Mouse (Mus musculus) heart, adult 2 months (tissue): ENCODE data around the gene Gm9508. TPM values are rescaled to one million over a fixed set of nuclear protein-coding genes. Genes with fewer than 3 reads are reported as not detected.
"Not testable (repeated sequence)": the region's sequence is repeated elsewhere in the genome, so short reads cannot be mapped to it uniquely, and the experiment has no call there.

ENCODE experiments used
- DNase-seq, 2 experiments: peaks; one replicate each; pipeline ENCODE4 v3.0.0; 2021
- H3K27ac ChIP-seq: fragments of 200-600 bp; 2 replicates; pipeline ENCODE4 v1.8.1; 2022
- H3K27me3 ChIP-seq: fragments of 200-500 bp; 2 replicates; pipeline ENCODE4 v1.6.1; 2012; ENCODE audit warnings: mild to moderate bottlenecking, low read length, inconsistent platforms, mixed read lengths; ENCODE audit not compliant: control insufficient read depth, insufficient read depth
- H3K36me3 ChIP-seq: fragments of 200-500 bp; 2 replicates; pipeline ENCODE4 v1.6.1; 2012; ENCODE audit warnings: low read length, inconsistent platforms; ENCODE audit not compliant: control insufficient read depth, insufficient read depth
- H3K4me1 ChIP-seq: fragments of 200-500 bp; 2 replicates; pipeline ENCODE4 v1.6.1; 2011; ENCODE audit warnings: low read length; ENCODE audit not compliant: control insufficient read depth, insufficient read depth
- H3K4me3 ChIP-seq: fragments of 200-600 bp; 2 replicates; pipeline ENCODE4 v1.8.1; 2022
- H3K79me2 ChIP-seq: fragments of 200-500 bp; replicated peaks from 2 replicates; pipeline ENCODE4 v1.6.1; 2012; ENCODE audit warnings: mild to moderate bottlenecking, inconsistent platforms, low read length, moderate library complexity, mixed read lengths; ENCODE audit not compliant: control insufficient read depth, insufficient read depth
- H3K9ac ChIP-seq: fragments of 200-500 bp; 2 replicates; pipeline ENCODE4 v1.6.1; 2012; ENCODE audit warnings: low read depth, mild to moderate bottlenecking, control low read depth, inconsistent platforms, low read length, mixed read lengths
- CTCF ChIP-seq: fragments of 200-600 bp; IDR thresholded peaks from 2 replicates; pipeline ENCODE4 v1.8.1; 2022; ENCODE audit warnings: antibody characterized with exemption, mild to moderate bottlenecking, moderate library complexity
- EP300 ChIP-seq: fragments of 200-500 bp; IDR thresholded peaks from 2 replicates; pipeline ENCODE4 v1.6.1; 2011; ENCODE audit warnings: low read depth, low read length, control low read depth; ENCODE audit not compliant: insufficient read depth
- POLR2A ChIP-seq: fragments of 200-500 bp; IDR thresholded peaks from 2 replicates; pipeline ENCODE4 v1.6.1; 2011; ENCODE audit warnings: mild to moderate bottlenecking, low read depth, low read length, control low read depth; ENCODE audit not compliant: insufficient read depth
- WGBS: fragments of 180-500 bp; shearing (Covaris S2); methylation state at CpG from one replicate; pipeline ENCODE4 v1.1.7; 2018; 5-methylcytosine and 5-hydroxymethylcytosine counted together
- intact Hi-C: fragments of 180-260 bp; cut with DNase I; formaldehyde crosslinking; loops from one replicate; pipeline ENCODE4 v1.15.1; 2025
- polyA plus RNA-seq: library from polyadenylated mRNA; depleted of rRNA; stranded (reverse); fragments of >200 nt; gene quantifications from 2 replicates; pipeline ENCODE4 v1.2.3, GENCODE M21; 2012
- total RNA-seq, 2 experiments: library from RNA; stranded (reverse); gene quantifications; 2 replicates each; pipeline ENCODE4 v1.2.3; 2021

Gm9508 gene
- total and polyA plus RNA-seq, 3 experiments, result not detected

- no peak for DNase-seq
- Histone ChIP-seq H3K4me3 (no peak within 1 kb of the TSS), H3K79me2 (no peaks in the 10 kb centered on the region), H3K9ac (no peak within 1 kb of the TSS), H3K27me3 (no peaks in the 10 kb centered on the region), H3K36me3 (no peaks in the 10 kb centered on the region), H3K27ac (no peak within 1 kb of the TSS), H3K4me1 (no peaks in the 10 kb centered on the region)
- TF ChIP-seq EP300 (no peak), CTCF (no peak)
- WGBS, result 29% methylated on average over 3 of the region's 3 CpGs
- intact Hi-C loops, result no loop called here
Observed at GRCm38 (mm10) chr10:77726186-77726585, 29.2 kb upstream of the Gm9508 start, which contains the start of gene Gm10100. Gm10100 (plus strand) TSS chr10:77726486.

GRCm38 (mm10) chr10:77724855-77725254 lies 27.8 kb upstream of the Gm9508 start:
- intact Hi-C loops, result no loop called here
- 77% methylated on average over 8 of the region's 8 CpGs for WGBS
- Histone ChIP-seq H3K36me3 (no peaks in the 10 kb centered on the region), H3K27ac (no peak overlapping the region), H3K4me3 (no peak overlapping the region), H3K79me2 (no peaks in the 10 kb centered on the region), H3K9ac (no peak overlapping the region), H3K4me1 (no peaks in the 10 kb centered on the region), H3K27me3 (no peaks in the 10 kb centered on the region)
- DNase-seq, result no peak
- TF ChIP-seq EP300 (no peak), POLR2A (no peak), CTCF (no peak)

- DNase-seq, H3K27ac ChIP-seq, H3K36me3 ChIP-seq, H3K79me2 ChIP-seq, H3K4me1 ChIP-seq, intact Hi-C loops, H3K9ac ChIP-seq, H3K27me3 ChIP-seq, H3K4me3 ChIP-seq: not testable (repeated sequence)
- 74% methylated on average over 1 of the region's 1 CpGs for WGBS
Observed at GRCm38 (mm10) chr10:77720299-77720698, 23.3 kb upstream of the Gm9508 start, which contains the start of gene Krtap12-1. Krtap12-1 (plus strand) TSS chr10:77720599.

GRCm38 (mm10) chr10:77715507-77715906 lies 18.5 kb upstream of the Gm9508 start, which contains the start of gene Gm10142:
Gm10142 (plus strand) TSS chr10:77715807.
- 65% methylated on average over 1 of the region's 1 CpGs for WGBS
- Histone ChIP-seq H3K36me3 (no peaks in the 10 kb centered on the region), H3K4me1 (no peaks in the 10 kb centered on the region), H3K4me3 (no peak within 1 kb of the TSS), H3K79me2 (no peaks in the 10 kb centered on the region), H3K27ac (no peak within 1 kb of the TSS), H3K27me3 (no peaks in the 10 kb centered on the region), H3K9ac (no peak within 1 kb of the TSS)
- no peak for TF ChIP-seq CTCF
- no peak for TF ChIP-seq EP300
- intact Hi-C loops, result no loop called here
- no peak for DNase-seq

GRCm38 (mm10) chr10:77713734-77714133 lies 16.7 kb upstream of the Gm9508 start:
- H3K4me1 ChIP-seq, result no peaks in the 10 kb centered on the region
- TF ChIP-seq EP300 (no peak), POLR2A (no peak), CTCF (no peak)
- WGBS, result 35% methylated on average over 4 of the region's 4 CpGs
- no peak overlapping the region for H3K4me3 ChIP-seq
- H3K27me3 ChIP-seq, result no peaks in the 10 kb centered on the region
- no peak overlapping the region for H3K9ac ChIP-seq
- intact Hi-C loops, result no loop called here
- no peaks in the 10 kb centered on the region for H3K79me2 ChIP-seq
- no peaks in the 10 kb centered on the region for H3K36me3 ChIP-seq
- H3K27ac ChIP-seq, result no peak overlapping the region
- no peak for DNase-seq

GRCm38 (mm10) chr10:77711157-77711556 lies 14.1 kb upstream of the Gm9508 start, which contains the start of gene Gm10024:
Gm10024 (plus strand) TSS chr10:77711457.
- H3K9ac ChIP-seq, H3K4me1 ChIP-seq, H3K36me3 ChIP-seq, DNase-seq, H3K27ac ChIP-seq, H3K27me3 ChIP-seq, H3K79me2 ChIP-seq, intact Hi-C loops, H3K4me3 ChIP-seq: not testable (repeated sequence)

- DNase-seq, result no peak
- Histone ChIP-seq H3K4me3 (no peak overlapping the region), H3K9ac (no peak overlapping the region), H3K36me3 (no peaks in the 10 kb centered on the region), H3K4me1 (no peaks in the 10 kb centered on the region), H3K27ac (no peak overlapping the region), H3K27me3 (no peaks in the 10 kb centered on the region), H3K79me2 (no peaks in the 10 kb centered on the region)
- intact Hi-C loops, result no loop called here
- TF ChIP-seq CTCF (peak; percentile 32), POLR2A (no peak)
- 74% methylated on average over 3 of the region's 3 CpGs for WGBS
Observed at GRCm38 (mm10) chr10:77709831-77710230, 12.8 kb upstream of the Gm9508 start.
